Mouse (Mus musculus): ENCODE data around the gene Hrasls5. TPM values are rescaled to one million over a fixed set of nuclear protein-coding genes. Genes with fewer than 3 reads are reported as not detected.

The Hrasls5 gene
- polyA plus RNA-seq, 1 experiment = 0.21 TPM

GRCm38 (mm10) chr19:7595534-7595933 lies 16.8 kb upstream of the Hrasls5 start:
- no peak overlapping the region for H3K4me3 ChIP-seq (replicated peaks; ENCODE audit: insufficient read depth, low read depth, low read length)
- peak in 1 of 2 experiments; percentile 5 for DNase-seq
- TF ChIP-seq CTCF (IDR thresholded peaks at IDR 0.05; ENCODE audit: borderline replicate concordance, insufficient read depth, low read depth, low read length) (peak; percentile 32; the same call in 1 of the 2 replicates), POLR2A (IDR thresholded peaks at IDR 0.05; ENCODE audit: borderline replicate concordance, insufficient read depth, low read length) (no peak)
- 19% methylated on average over 2 of the region's 2 CpGs for WGBS
- no peaks in the 10 kb centered on the region for H3K4me1 ChIP-seq (ENCODE audit: control insufficient read depth, insufficient read depth, low read length)
- H3K27me3 ChIP-seq (ENCODE audit: control insufficient read depth, insufficient read depth, low read length) = no peaks in the 10 kb centered on the region
- H3K27ac ChIP-seq (ENCODE audit: insufficient read depth, low read length) = no peak overlapping the region

DNA sequence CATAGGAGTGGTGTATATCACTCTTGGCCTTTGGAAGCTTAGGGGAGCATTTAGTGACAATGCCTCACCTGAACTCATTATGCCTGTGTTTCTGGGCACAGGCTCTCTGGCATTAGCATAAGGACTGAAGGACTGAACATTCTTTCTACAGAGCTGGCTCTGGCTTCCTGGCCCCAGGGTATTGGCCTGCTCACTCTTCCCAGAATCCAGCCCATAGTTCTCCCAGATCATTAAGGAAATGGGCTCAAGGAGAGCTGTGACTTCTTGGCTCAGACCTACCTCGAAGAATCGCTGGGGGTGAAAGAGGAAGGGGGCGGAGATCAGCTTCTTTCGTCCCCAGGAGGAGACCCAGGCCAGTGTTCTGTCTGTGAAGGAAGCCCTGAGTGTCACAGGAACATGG lies 13.9 kb upstream of the Hrasls5 start:
- no peaks in the 10 kb centered on the region for H3K27me3 ChIP-seq (ENCODE audit: control insufficient read depth, insufficient read depth, low read length)
- 48% methylated on average over 4 of the region's 4 CpGs for WGBS
- no peak overlapping the region for H3K4me3 ChIP-seq (replicated peaks; ENCODE audit: insufficient read depth, low read depth, low read length)
- no peak overlapping the region for H3K27ac ChIP-seq (ENCODE audit: insufficient read depth, low read length)
- TF ChIP-seq CTCF (IDR thresholded peaks at IDR 0.05; ENCODE audit: borderline replicate concordance, insufficient read depth, low read depth, low read length) (no peak), POLR2A (IDR thresholded peaks at IDR 0.05; ENCODE audit: borderline replicate concordance, insufficient read depth, low read length) (no peak)
- no peak for DNase-seq
- H3K4me1 ChIP-seq (ENCODE audit: control insufficient read depth, insufficient read depth, low read length) = no peaks in the 10 kb centered on the region

GRCm38 (mm10) chr19:7601551-7601950 lies 10.8 kb upstream of the Hrasls5 start:
- no peak for DNase-seq
- Histone ChIP-seq H3K27me3 (ENCODE audit: control insufficient read depth, insufficient read depth, low read length) (no peaks in the 10 kb centered on the region), H3K4me3 (replicated peaks; ENCODE audit: insufficient read depth, low read depth, low read length) (no peak overlapping the region), H3K4me1 (ENCODE audit: control insufficient read depth, insufficient read depth, low read length) (peaks cover 4% of the 10 kb centered on the region; the same call in 1 of the 2 replicates), H3K27ac (ENCODE audit: insufficient read depth, low read length) (no peak overlapping the region)
- no peak for TF ChIP-seq CTCF (IDR thresholded peaks at IDR 0.05; ENCODE audit: borderline replicate concordance, insufficient read depth, low read depth, low read length)
- TF ChIP-seq POLR2A (IDR thresholded peaks at IDR 0.05; ENCODE audit: borderline replicate concordance, insufficient read depth, low read length) = no peak
- 66% methylated on average over 4 of the region's 4 CpGs for WGBS

DNA sequence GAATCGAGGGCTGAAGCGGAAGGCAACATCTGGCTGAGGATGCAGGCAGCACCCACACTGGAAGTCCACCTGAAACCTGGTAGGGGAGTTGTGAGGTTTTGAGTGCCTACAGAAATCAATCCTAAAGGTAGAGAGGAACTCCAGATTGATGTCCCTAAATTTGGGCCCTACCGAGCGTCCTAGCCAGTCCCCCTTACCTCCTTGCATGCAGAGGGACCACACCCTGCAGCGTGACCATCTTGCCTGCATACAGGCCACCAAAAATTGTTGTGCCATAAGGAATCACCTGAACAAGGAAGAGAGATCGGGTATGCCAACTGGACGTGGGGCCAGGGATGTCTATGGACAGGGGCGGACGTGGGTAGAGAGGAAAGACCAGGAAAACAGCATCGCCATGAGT lies 8.2 kb upstream of the Hrasls5 start:
- H3K27me3 ChIP-seq (ENCODE audit: control insufficient read depth, insufficient read depth, low read length) = no peaks in the 10 kb centered on the region

DNA sequence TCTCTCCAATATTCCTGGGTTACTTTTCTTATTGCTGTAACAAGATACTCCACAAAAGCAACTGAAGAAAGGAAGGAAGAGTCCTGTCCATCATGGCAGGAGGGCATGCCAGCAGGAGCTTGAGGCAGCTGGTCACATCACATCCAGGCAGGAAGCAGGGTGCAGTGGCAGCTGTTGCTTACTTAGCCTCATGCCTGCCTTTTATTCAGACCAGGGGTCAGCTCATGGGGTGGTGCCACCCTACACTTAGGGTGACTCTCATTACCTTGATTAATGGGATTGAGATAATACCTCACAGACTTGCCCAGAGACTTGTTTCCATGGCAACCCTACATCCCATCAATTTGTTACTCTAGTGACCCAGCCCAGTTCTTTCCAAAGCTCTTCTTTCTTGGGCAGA lies 7.3 kb upstream of the Hrasls5 start:
- Histone ChIP-seq H3K4me1 (ENCODE audit: control insufficient read depth, insufficient read depth, low read length) (peaks cover 11% of the 10 kb centered on the region), H3K4me3 (replicated peaks; ENCODE audit: insufficient read depth, low read depth, low read length) (no peak overlapping the region), H3K27ac (ENCODE audit: insufficient read depth, low read length) (no peak overlapping the region), H3K27me3 (ENCODE audit: control insufficient read depth, insufficient read depth, low read length) (no peaks in the 10 kb centered on the region)
- no peak for TF ChIP-seq POLR2A (IDR thresholded peaks at IDR 0.05; ENCODE audit: borderline replicate concordance, insufficient read depth, low read length)
- TF ChIP-seq CTCF (IDR thresholded peaks at IDR 0.05; ENCODE audit: borderline replicate concordance, insufficient read depth, low read depth, low read length) = no peak
- no peak for DNase-seq

More for the DNA sequence above, 8.2 kb upstream of the Hrasls5 start:
- Histone ChIP-seq H3K4me3 (replicated peaks; ENCODE audit: insufficient read depth, low read depth, low read length) (no peak overlapping the region), H3K27ac (ENCODE audit: insufficient read depth, low read length) (no peak overlapping the region), H3K4me1 (ENCODE audit: control insufficient read depth, insufficient read depth, low read length) (peaks cover 11% of the 10 kb centered on the region)
- TF ChIP-seq POLR2A (IDR thresholded peaks at IDR 0.05; ENCODE audit: borderline replicate concordance, insufficient read depth, low read length) (no peak), CTCF (IDR thresholded peaks at IDR 0.05; ENCODE audit: borderline replicate concordance, insufficient read depth, low read depth, low read length) (no peak)
- no peak for DNase-seq
- 97% methylated on average over 10 of the region's 10 CpGs for WGBS

- Histone ChIP-seq H3K4me3 (replicated peaks; ENCODE audit: insufficient read depth, low read depth, low read length) (no peak overlapping the region), H3K27me3 (ENCODE audit: control insufficient read depth, insufficient read depth, low read length) (no peaks in the 10 kb centered on the region), H3K27ac (ENCODE audit: insufficient read depth, low read length) (no peak overlapping the region), H3K4me1 (ENCODE audit: control insufficient read depth, insufficient read depth, low read length) (peaks cover 11% of the 10 kb centered on the region)
- WGBS = 3% methylated on average over 15 of the region's 15 CpGs
- DNase-seq = peak; percentile 29 to 41
- TF ChIP-seq CTCF (IDR thresholded peaks at IDR 0.05; ENCODE audit: borderline replicate concordance, insufficient read depth, low read depth, low read length) = no peak
- TF ChIP-seq POLR2A (IDR thresholded peaks at IDR 0.05; ENCODE audit: borderline replicate concordance, insufficient read depth, low read length) = no peak
Observed at GRCm38 (mm10) chr19:7605930-7606783, 6.2 kb upstream of the Hrasls5 start.

DNA sequence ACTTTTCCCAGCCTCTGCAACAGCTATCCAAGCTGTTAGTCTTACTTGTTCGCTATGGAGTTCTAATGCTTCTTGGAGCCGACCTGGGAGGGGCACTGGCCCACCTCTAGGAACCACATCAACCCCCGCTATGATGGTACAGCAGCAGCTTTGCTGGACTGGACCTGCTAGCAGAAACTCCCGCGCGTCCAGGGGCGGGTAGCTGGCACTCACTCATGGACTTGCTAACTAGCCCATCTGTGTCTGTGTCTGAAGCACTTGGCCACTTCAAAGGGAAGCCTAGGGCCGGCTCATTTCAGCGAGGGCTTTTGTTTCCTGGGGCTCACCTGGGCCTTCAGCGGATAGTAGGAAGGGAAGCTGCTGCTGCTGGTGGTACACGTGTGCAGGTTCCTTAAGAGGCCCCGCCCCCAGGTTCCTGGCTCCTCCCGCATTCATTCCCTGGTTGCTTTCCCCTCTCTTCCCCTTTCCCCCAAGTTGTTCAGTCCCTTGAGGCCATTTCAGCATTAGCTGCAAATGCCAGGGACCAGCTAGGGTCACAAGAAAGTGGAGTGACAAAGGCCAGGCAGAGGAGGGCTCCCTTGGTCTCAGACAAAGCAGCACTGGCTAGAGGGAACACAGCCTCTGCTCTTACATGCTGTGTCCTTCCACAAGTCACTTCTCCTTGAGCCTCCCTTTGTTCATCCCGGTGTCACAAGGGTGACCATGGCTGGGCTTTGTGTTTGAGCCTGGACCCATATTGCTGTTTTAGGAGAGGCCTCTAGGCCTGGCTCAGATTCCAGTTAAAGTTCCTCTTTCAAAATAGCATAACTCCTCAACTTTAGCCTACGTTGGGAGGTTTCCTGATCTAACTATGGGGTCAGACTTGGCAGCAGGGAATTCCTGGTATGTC lies 5.3 kb upstream of the Hrasls5 start, which contains the start of gene Lgals12:
Gene Lgals12 (minus strand): TSS at position 393 of the 889 bp plus-strand sequence.
- Histone ChIP-seq H3K27me3 (ENCODE audit: control insufficient read depth, insufficient read depth, low read length) (no peaks in the 10 kb centered on the region; the same call in 1 of the 2 replicates), H3K27ac (ENCODE audit: insufficient read depth, low read length) (no peak within 1 kb of the TSS), H3K4me1 (ENCODE audit: control insufficient read depth, insufficient read depth, low read length) (peaks cover 11% of the 10 kb centered on the region), H3K4me3 (replicated peaks; ENCODE audit: insufficient read depth, low read depth, low read length) (no peak within 1 kb of the TSS)
- TF ChIP-seq CTCF (IDR thresholded peaks at IDR 0.05; ENCODE audit: borderline replicate concordance, insufficient read depth, low read depth, low read length) = no peak
- no peak for TF ChIP-seq POLR2A (IDR thresholded peaks at IDR 0.05; ENCODE audit: borderline replicate concordance, insufficient read depth, low read length)
- 7% methylated on average over 15 of the region's 15 CpGs for WGBS
- peak in 1 of 2 experiments; percentile 19 for DNase-seq

Measured in cerebellum, adult 2 months (tissue).